Mouse (Mus musculus): ENCODE results near the gene Dpep2nb.
"Not testable (repeated sequence)": the region's sequence is repeated elsewhere in the genome, so short reads cannot be mapped to it uniquely, and the experiment has no call there.

Dpep2nb gene

DNA sequence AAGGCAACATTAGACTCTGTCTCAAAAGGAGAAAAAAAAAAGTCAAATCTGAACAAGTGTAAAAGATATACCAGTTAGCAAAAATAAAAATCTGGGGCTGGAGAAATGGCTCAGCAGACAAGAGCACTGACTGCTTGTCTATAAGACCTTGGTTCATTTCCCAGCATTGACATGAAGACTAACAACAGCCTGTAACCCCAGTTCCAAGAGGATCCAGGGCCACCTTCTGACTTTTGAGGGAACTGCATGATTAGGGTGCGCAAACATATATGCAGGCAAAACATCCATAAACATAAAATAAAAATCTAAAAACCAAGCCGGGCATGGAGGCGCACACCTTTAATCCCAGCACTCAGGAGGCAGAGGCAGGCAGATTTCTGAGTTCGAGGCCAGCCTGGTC lies 638 bp upstream of the Dpep2nb start:
- DNase-seq, result no peak

DNA sequence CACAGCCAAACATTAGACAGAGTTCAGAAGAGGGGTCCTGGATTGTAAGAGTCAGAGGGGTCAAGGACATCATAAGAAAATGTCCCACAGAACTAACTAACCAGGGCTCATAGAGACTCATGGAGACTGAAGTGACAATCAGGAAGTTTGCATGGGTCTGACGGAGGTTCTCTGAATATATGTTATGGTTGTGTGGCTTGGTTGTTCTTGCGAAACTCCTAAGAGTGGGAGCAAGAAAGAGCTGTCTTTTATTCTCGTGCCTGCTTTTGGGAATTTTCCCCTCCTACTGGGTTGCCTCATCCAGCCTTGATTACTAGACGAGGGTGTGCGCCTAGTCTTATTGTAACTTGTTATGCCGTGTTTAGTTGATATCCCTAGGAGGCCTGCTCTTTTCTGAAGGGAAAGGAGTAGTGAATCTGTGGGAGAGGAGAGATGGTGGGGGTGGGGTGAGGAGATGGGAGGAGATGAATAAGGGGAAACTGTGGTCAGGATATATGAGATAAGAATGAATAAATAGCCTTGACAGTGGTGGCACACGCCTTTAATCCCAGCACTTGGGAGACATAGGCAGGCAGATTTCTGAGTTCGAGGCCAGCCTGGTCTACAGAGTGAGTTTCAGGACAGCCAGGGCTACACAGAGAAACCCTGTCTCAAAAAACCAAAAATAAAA lies 1.1 kb downstream of the Dpep2nb start:
- no peak for DNase-seq

DNA sequence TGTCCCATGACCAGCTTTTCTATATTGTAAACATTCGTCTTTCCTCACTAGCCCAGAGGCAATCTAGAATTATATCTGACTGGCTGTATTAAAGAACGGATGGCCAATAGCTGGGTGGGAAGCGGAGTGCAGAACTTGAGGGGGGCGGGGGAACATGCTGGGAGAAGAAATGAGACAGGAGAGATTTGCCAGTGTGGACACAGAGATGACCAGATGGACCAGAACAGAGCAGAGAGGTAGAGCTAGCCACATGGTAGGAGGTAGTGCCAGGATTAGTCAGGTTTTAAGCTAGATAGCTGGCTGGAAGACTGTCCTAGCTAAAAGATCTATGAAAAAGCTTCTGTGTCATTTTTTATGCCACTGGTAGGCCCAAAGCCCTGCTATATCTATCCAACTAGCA lies 3.9 kb downstream of the Dpep2nb start:
- peak; percentile 74 for DNase-seq

GRCm38 (mm10) chr8:105998971-105999370 lies 6.8 kb downstream of the Dpep2nb start:
- DNase-seq, result no peak

DNA sequence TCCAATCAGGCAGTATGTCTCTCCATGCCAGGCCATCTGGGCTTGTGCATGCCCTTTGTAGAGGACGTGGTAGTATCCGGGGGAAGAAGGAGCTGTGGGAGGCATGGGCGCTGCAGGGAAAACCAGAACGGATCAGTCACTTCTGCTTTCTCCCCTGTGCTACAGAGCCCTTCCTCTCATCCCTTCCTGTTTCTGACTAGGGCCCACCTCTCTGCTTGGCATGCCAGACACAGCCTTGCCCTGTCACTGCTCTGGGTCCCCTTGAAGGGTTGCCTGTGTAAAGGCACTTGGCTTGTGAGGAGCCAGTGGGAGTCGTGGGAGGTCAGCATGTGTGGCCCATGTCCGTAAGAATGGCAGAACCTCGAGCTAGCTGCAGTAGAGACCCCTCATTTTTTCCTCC lies 9.4 kb downstream of the Dpep2nb start:
- no peak for DNase-seq

GRCm38 (mm10) chr8:105993226-105993625 lies 12.5 kb downstream of the Dpep2nb start:
- no peak for DNase-seq

DNA sequence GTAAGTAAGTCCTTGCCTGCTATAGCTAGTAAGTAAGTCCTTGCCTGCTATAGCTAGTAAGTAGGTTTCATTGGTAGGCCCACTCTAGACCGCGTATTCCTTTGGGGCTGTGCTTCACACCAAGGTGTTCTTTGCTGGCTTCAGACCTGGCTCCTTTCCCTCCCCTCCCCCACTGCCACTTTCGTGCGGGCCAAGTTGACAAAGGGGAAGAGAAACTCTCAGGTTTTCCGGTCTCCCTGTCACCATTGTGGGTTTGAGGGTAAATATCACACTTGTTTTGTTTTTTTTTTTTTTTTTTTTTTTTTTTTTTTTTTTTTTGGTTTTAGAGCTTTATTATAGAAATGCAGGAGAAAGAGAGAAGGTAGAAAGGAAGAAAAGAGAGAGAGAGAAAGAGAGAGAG lies 13.3 kb downstream of the Dpep2nb start:
- no peak for DNase-seq

DNA sequence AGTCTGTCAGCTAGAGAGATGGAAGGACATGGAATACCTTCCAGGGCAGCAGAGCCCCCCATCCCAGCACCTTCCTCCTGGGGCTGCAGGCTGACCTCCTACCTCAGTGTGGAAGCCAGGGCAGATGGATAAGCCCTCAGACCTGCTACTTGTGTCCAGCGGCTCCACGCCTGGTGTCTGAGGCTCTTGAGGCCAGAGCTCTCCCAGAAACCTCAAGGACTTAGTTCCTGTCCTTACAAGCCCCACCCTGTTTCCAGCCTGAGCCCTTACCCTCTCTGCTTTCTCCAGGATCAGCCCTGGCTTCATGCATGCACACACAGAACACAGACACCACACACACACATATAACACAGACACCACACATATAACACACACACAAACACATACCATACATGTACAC lies 14.2 kb downstream of the Dpep2nb start:
- no peak for DNase-seq

- DNase-seq, result peak; percentile 88
Measured at GRCm38 (mm10) chr8:105990856-105991387, 14.9 kb downstream of the Dpep2nb start, which contains the start of gene Dus2. Gene Dus2, plus strand, starts transcription at chr8:105991337.

DNA sequence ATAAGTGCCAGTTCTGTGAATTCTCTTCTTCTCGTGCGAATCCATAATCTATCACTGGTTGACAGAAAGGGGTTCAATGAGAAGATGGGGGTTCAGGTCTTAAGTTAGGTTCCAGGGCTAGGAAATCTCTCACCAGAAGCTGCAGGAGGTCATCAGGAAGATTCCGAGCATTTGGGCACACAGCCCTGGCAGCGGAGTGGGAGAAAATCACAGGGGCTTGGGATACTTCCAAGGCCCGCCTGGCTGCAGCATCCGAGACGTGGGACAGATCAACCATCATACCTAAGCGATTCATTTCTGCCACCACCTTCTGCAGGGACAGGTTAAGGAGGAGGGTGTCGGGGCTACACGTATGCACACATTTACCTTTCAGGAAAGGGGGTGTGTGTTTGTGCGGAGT lies 17.2 kb downstream of the Dpep2nb start:
- no peak for DNase-seq

- DNase-seq, result not testable (repeated sequence)
Measured at GRCm38 (mm10) chr8:105983406-105983805, 22.4 kb downstream of the Dpep2nb start.

DNA sequence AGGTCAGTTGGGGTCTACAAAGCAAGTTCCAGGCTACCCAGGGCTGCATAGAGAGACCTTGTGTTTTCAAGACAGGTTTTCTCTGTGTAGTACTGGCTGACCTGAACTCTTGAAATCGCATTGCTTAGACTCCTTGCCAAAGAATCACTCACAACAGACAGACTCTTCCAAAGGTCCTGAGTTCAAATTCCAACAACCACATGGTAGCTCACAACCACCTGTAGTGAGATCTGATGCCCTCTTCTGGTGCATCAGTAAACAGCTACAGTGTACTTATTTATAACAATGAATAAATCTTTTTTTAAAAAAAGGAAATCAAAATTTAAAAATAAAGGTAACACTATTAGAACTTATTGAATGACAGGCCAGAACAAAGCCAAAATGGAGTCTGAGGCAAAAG lies 24.6 kb downstream of the Dpep2nb start:
- no peak for DNase-seq

- no peak for DNase-seq
Measured at GRCm38 (mm10) chr8:105979325-105979724, 26.4 kb downstream of the Dpep2nb start, which contains the start of gene Dpep3. Gene Dpep3, minus strand, starts transcription at chr8:105979429.

DNA sequence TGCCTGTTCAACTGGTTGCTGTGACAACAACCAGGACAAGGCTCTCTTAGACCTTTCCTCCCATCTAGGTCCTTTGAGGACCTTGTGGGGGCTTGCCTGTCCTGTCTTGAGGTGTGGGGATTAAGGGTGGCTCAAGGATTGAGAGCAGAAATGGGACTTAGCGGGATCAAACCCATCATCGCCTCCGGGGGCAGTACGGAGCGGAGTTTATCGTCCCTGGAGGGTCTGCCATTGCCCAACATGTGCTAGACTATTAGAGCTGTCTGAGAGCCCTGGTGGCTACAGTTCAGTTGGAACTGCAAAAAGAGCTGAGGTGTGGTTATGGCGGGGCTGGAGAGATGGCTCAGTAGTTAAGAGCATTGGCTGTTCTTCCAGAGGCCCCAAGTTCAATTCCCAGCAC lies 30.4 kb downstream of the Dpep2nb start:
- DNase-seq, result no peak

GRCm38 (mm10) chr8:105971019-105971720 lies 34.6 kb downstream of the Dpep2nb start:
- DNase-seq, result no peak

DNA sequence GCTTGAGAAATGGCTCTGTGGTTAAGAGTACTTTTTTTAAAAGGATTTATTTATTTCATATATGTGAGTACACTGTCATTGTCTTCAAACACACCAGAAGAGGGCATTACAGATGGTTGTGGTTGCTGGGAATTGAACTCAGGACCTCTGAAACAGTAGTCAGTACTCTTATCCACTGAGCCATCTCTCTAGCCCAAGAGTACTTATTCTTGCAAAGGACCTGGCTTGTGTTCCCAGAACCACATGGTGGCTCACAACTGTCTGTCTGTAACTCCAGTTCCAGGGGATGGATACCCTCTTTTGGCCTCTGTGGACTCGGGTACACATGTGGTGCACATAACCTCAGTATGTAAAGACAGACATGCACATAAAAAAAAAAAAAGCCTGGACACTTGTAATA lies 36.4 kb downstream of the Dpep2nb start:
- DNase-seq, result no peak

DNA sequence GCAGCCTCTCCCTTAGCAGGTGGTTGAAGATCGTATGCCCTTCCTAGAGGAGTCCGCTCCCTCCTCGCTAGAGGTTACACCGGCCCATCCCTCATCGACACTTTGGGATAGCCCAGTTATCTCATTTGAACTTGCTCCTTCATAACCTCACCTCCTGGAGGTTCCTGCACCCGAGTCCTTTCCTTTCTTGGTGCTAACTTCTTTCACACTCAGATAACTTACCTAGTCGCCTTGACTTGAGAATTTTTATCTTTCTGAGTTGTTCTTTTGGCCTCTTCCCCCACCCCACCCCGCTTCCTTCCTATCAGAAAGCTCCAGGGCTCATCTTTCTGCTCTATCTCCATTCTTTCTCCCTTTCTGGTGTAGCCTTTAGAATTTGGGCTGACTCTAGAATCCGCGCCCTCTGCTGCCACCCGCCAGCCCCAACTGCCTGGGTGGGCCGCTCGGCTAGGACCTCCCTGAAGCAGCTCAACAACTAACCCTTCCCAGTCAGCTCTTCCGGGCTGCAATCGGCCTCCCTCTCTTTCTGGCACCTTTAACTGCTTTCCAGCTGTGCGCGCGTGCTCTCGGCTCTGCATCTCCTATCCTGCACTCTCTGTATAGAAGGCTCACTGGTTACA lies 39.0 kb downstream of the Dpep2nb start:
- no peak for DNase-seq

DNA sequence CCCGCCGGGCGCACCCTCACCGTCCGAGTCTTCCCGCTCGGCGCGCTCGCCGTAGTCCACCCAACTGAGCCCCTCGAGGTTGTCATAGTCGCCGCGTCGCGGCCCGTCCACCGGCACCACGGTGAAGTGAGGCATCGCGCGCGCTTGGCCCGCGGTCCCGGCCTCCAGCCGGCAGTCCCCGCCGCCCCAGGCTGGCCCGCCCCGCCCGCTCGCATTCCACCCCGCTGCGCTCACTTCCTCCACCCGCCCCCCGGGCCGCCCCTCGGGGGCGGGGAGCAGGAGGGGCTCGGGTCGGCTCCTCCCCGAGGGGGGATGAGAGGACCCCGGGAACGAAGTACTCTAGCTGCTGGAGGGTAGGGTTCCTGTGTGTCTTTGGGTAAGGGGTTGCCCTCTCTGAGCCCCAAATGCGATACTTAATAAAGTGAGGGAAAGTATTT lies 39.9 kb downstream of the Dpep2nb start, which contains the start of gene Slc12a4:
Gene Slc12a4, minus strand, starts transcription at position 193 of the 437 bp plus-strand sequence.
- no peak for DNase-seq

- no peak for DNase-seq
Measured at GRCm38 (mm10) chr8:105965266-105965904, 40.4 kb downstream of the Dpep2nb start.

DNA sequence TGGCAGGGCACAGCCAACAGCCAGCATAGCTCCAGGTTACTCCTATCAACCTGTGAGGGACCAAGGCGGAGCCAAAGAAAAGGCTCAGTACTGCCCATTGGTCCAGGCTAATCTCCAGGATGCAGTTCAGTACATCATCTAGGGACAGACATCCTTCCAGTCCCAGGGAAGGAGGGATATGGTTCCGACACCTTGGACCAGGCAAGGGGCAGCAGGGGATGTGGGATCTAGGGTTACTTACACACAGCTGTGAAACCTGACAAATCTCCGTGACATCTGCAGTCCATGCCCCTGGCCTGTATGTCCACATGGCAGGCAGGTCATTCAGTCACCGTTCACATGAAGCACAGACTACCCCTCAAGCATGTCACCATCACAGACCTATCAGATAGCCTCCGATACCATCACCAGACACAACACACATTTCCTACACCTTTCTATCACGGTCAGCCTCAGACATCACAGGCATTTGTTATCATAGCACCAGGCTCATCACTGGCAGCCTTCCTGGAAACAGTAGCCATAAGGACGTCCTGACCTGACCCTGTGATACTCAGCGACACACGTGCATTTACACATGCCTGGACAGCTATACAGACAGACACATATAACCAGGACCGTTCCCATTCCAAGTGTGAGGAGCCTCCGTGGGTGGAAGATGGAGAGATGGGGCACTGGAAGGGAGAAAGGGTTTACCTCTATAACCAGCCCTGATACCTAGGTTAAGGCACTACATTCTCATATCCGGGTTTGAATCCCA lies 41.1 kb downstream of the Dpep2nb start:
- no peak for DNase-seq

- no peak for DNase-seq
Measured at GRCm38 (mm10) chr8:105961536-105961935, 44.2 kb downstream of the Dpep2nb start.

DNA sequence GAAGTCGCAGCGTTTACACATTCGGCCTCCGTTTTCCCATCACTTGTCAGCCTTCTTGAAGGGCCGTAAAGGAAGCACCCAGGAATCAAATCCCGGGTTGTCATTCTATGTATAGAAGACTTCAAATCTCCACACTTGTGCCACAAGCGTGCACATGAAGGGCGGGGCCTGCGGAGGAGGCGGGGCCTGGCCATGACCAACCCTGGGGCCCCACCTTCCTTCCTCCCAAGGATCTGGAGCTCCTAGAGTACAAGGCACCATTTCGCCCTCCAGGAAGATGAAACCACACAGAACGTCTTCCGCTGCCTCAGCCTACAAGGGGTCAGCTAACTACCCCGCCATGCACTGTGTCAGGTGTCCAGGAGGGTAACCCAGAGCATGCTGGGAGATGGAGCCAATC lies 44.7 kb downstream of the Dpep2nb start:
- DNase-seq, result no peak

Measured in cerebellum, adult 8-10 months (tissue).